Mouse (Mus musculus): ENCODE data around the gene Nectin1.
A peak's percentile ranks its signal among the peaks of the same experiment; 100 is the strongest.

Gene Nectin1

DNA sequence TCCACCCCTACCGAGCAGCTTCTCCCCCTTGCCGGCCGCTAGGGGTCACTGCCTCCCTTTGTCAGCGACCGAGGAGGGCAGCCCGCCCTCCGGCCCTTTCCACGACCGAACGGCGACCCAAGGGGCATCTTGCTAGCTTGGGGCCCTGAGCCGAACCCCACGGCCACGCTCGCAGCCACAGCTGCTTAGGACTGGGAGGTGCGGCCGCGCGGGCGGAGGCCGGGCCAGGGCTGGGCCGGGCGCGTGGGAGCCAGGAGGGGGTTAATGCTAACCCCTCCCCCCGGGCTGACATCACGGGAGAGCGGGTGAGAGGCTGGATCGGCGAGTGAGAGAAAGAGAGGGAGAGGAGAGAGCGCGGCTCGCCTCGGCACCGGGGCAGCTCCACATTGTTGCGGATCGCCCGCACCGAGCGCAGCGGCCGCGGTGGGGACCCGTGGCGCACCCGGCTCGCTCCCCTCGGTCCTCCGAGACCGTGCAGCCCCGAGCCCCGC lies at the start of gene Nectin1:
Gene Nectin1, plus strand, starts transcription at position 338 of the 491 bp plus-strand sequence.
- peak; percentile 49 for DNase-seq (ENCODE audit: low read depth)

DNA sequence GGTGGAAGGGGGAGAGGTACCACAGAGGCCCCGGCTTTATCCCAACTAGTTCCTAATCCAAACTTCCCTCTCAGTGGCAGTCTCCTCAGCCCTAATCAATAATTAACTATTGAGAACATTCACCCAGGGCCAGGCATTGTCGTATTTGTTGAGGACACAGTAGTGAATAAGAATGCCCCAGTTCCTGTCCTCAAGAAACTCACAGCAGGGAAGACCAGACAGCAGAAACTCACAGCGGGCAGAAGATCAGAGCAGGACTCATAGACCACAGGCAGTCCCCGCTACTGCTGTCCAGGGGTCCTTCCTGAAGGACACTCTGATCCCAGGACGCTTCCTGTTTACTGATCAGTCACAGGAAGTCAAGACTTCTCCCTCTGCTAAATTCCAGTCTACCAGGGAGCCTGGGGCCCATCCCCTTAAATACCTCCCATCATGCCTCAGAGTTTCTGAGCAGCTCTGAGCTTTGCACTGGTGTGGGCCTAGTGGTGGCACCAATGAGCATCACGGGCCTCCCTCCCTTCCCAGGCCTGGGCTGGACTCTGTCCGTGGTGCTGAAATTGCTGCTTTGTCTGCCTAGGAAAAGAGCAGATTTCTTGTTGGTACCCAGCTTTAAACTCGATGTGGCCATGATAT lies 45.6 kb upstream of the Nectin1 start:
- DNase-seq (ENCODE audit: low read depth) = peak; percentile 48

DNA sequence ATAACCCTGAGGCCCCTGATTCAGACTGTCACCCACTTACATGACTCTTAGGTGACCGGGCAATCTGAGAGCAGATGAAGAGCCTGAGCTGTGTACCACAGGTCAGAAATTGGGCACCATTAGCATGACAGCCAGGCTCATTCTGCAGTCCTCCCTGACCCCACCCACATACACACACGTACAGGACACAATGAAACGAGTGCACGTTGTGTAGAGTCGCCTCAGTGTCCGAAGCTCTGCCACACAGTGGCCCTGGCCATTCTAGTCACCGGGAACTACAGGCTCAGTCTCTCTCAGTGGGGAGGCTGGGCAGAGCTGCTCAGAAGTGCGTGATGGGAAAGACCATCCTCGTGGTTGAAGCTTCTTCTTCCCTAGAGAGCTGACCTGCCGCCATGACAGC lies 44.9 kb upstream of the Nectin1 start:
- no peak for DNase-seq (ENCODE audit: low read depth)

GRCm38 (mm10) chr9:43699417-43700225 lies 44.2 kb upstream of the Nectin1 start:
- DNase-seq (ENCODE audit: low read depth) = no peak

DNA sequence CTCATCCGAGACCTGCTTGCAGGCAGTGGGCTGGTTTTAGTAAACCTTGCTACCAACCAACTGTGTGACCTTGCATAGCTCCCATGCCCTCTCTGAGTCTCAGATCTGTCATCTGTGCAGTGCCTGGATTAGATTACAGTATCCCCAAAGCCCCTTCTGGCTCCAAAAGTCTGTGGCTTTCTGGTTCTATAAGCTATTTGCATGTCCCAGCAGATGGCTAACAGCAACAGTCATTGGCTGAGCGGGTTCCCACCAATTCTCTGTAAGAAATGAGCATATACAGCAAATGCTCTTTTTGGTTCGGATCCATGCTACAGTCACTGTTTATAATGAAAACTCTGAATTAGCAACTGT lies 43.6 kb upstream of the Nectin1 start:
- DNase-seq (ENCODE audit: low read depth) = no peak

DNA sequence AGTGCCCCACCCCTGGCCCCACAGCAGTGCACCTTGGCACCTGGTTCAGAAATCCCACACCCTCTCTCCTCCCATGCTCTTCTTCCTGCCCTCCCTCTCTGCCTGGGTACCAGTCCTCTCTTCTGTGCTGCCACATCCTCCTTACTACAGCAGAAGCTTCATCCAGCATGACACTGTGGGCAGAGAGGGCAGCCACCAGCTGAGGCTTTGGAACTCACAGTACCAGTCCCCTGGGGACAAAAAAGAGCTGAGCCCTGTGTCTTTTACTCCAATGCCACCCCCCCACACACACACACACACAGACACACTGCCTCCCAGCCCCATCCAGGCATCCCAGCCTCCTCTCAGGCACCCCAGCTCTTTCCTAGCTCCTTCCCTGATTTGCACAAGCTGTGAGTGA lies 42.0 kb upstream of the Nectin1 start:
- DNase-seq (ENCODE audit: low read depth) = no peak

GRCm38 (mm10) chr9:43707571-43707970 lies 36.2 kb upstream of the Nectin1 start:
- no peak for DNase-seq (ENCODE audit: low read depth)

DNA sequence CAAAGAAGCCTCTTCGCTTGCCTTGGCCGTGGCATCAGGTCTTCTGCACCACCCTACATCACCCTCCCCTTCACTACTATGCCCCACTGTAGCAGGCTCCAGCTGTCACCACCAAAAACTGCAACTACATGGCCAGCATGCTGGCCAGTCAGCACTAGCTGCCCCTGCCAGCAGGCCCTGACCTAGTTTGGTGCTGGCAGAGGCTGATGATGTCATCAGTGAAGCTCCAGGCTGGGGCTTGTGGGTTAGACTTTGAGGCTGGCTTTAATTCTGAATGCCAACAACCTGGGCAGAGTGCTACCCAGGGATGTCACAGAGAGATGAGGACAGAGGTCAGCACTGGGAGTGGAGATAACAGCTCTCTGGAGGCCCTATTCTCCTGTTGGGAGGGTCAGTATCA lies 35.1 kb upstream of the Nectin1 start:
- DNase-seq (ENCODE audit: low read depth) = no peak

DNA sequence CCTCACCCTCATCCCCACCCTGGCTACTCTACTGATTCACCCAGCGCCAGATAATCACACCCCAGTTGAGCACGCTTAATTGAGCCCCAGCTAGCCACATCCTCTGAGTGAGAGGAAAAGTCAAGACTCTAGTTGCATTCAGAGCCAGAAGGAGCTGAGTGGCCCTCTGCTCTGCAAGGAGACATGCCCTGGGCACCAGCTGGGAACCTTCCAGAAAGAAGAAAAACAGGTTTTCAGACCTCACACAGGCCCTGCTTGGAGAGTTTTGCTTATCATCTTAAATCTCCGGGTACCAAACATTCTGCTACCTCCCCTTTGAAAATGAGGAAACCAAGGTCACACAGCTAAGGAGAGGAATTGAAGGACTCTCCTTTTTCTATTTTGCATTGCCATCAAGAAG lies 30.4 kb upstream of the Nectin1 start:
- DNase-seq (ENCODE audit: low read depth) = no peak

DNA sequence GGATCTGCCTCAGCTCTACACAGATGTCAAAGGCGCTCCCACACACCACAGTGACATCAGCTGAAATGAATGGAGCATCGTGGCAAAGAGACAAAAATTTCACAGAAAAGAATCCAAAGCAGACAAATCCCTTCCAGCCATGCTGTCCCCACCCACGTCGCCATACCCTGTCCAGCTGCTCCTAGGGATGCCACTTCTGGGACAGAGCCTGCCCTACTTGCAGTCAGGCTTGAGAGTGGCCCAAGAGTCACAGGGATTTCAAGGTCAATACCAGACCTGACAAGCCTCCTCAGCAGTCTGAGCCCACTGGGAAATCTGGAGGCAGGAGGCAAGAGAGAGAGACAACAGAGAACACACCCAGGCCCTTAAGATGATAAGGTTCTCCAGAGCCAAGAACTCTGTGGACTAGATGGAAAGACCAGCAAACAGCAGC lies 24.4 kb upstream of the Nectin1 start:
- DNase-seq (ENCODE audit: low read depth) = no peak

DNA sequence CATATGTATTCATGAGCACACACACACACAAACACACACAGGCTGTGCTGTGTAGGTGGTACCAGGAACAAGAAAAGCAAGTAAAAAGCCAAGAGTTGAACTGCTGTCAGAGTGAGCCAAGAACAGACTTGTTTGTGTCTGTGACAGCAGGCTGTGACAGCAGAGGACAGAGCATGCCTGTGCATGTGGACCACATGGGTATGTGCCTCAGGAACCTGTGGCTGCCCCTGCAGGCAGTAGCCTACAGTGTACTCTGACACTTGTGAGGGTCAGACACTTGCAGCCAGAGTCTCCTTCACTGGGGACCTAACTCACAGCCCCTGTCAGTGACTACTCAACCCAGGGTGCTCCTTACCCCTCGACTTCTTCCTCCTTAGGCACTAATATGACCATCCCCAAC lies 23.7 kb upstream of the Nectin1 start:
- no peak for DNase-seq (ENCODE audit: low read depth)

GRCm38 (mm10) chr9:43724093-43724492 lies 19.7 kb upstream of the Nectin1 start:
- DNase-seq (ENCODE audit: low read depth) = no peak

- DNase-seq (ENCODE audit: low read depth) = no peak
These were observed 14.1 kb upstream of the Nectin1 start for GRCm38 (mm10) chr9:43729450-43730266.

DNA sequence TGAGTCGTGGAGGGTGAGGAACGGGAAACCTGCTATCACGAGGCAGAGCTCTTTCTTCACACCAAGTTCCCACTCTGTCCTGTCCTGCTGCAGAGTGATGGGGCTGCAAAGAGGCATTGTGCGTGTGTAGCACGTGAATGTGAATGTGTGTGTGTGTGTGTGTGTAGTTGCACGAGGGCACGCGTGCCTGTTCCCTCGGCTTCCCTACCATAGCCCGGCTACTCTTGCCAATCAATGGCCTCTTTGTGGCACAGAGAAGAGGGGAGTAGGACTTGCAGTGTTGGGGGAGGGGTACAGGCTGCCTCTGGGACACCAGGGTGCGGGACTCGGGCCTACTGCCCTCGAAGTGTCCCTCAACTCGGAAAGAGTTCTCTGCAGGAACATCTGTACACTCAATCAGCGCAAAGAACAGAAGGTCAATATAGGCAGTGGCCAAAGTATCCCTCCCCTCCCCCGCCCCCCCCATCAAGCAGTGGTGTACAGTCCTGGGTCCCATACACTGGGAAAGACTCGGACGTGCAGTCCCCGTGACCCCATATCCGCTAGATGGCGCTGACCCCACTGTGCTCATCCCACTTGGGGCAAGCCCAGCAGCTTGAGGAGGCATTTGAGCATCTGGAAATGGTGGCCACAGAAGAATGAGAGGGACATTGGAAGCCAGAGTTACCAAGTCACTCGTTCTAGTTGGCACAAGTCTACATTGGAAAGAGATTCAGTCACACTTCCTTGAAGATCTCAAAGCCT lies 13.3 kb upstream of the Nectin1 start:
- no peak for DNase-seq (ENCODE audit: low read depth)

DNA sequence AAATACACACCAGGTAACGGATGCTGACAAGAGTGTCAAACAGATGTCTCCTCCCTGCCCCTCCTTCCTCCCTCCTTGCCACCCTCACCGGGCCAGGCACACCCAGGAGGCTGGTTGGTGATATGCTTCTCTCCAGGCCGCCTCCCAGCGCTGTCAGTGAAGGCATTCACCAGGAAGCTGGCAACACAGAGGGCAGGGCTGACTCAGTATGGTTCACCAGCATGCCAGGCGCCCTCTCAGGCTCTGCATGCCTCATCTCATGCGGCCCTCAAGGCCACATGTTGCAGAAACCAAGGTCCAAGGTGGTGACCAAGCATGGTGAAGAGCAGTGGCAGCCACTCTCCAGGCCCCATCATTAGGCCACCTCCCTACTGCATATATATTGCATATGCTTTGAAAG lies 11.9 kb upstream of the Nectin1 start:
- no peak for DNase-seq (ENCODE audit: low read depth)

- DNase-seq (ENCODE audit: low read depth) = no peak
These were observed 11.1 kb upstream of the Nectin1 start for GRCm38 (mm10) chr9:43732671-43733070.

DNA sequence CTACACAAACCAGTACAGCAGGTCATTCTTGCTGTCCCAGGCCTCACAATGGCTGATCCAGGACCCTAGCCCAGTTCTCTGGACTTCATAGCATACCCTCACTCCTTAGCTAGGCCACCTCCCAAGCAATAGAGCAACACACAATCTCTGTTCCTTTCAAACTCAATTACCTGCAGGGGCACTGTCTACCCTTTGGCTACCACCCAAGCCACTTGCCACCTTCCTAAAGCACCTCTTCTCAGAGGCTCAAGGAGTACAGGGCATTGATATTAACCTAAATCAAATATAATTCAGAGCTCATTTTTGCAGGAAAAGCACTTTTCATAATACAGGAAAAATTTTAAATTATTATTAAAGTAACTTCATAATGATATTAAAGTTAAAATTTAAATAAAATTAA lies 8.8 kb upstream of the Nectin1 start:
- DNase-seq (ENCODE audit: low read depth) = no peak

DNA sequence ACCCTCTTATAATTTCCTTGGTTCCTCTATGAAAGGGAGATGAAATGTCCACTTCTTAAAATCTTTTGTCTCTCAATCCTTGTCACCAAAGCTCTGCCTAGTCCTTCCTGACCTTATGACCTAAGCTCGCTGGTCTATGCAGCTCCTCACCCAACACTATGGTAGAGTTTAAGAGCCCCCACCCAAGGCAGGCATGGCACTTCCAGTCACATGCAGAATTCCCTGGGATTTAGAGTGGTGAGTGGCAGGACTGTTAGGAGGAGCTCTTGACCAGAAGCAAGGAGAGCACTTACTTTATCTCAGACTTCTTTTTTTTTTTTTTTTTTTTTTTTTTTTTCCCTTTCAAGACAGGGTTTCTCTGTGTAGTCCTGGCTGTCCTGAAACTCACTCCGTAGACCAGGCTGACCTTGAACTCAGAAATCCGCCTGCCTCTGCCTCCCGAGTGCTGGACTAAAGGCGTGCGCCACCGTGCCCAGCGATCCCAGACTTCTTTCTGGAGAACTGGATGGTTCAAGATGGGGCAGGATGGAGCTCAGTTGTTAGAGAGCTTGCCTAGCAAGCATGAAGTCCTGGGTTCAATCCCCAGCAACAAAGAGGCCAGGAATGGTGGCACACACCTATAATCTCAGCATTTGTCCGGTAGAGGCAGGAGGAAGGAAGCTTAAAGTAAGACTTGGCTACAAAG lies 7.6 kb upstream of the Nectin1 start:
- no peak for DNase-seq (ENCODE audit: low read depth)

- no peak for DNase-seq (ENCODE audit: low read depth)
These were observed 6.5 kb upstream of the Nectin1 start for GRCm38 (mm10) chr9:43737331-43737730.

DNA sequence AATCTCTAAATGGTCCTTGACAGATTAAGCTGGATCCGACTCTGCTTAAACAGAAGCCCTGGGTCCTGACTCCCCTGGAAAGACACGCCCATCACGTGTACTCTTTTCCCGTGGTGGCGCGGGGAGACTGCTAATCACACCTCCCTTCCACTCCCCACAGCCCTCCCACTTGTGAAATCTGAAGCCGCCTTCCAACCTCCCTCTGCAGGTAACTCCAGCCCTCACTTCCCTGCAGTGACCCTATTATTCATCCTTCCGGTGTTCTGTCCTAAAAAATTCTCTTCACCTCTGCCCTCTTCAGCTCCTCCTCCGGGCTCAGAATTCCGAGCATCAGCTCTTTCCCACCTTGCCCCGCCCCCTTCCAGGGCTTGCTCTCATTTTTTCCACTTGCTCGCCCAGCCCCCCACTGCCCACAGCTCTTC lies 5.9 kb upstream of the Nectin1 start:
- no peak for DNase-seq (ENCODE audit: low read depth)

DNA sequence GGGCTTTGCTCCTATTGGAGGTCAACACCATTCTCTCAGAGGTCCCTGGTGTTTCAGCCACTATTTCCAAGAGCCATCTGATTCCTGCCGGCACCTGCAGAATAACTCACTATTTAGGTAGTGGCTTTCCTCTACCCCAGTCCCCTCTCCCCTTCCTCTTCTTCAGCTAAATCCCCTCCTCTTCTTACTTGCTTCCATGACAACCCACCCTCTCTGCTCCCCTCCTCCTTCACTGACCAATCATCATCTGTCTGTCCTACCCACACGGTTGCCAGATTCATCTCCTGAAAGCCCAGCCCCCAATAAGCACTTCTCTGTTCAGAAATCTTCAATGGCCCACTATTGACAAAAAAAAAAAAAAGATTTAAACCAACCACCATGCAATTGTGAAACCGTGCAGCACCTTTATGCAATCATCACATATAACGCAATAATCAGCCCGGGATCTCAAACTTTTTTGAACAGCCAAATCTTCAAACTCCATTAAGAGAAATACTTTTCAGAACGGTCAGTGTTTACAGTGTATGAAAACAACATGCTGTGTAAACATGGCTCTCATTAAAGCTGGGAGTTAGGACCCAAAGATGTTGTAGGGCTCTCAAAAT lies 5.2 kb upstream of the Nectin1 start:
- no peak for DNase-seq (ENCODE audit: low read depth)

All from c-Kit-positive CD71-negative TER-119-negative erythroid progenitor cells, embryonic 14.5 days (primary cell).